Mouse (Mus musculus) CH12.LX (cell line): ENCODE results near the gene Rsu1.

Experiments
- CTCF ChIP-seq, 2 experiments: IDR thresholded peaks in 1 of 2; conservative IDR thresholded peaks in 1 of 2; 2 replicates each; pipeline ENCODE4 v1.5.1; 2011 to 2012; ENCODE audit warnings: low read depth in 2 of 2, low read length in 2 of 2, improper control_type of control experiment in 1 of 2, inconsistent platforms in 1 of 2, mild to moderate bottlenecking in 1 of 2, moderate library complexity in 1 of 2
- KAT2A ChIP-seq: IDR thresholded peaks from 2 replicates; pipeline ENCODE4 v1.6.1; 2012; ENCODE audit warnings: low read length, improper control_type of control experiment, inconsistent platforms; ENCODE audit not compliant: insufficient replicate concordance
- MAFK ChIP-seq: IDR thresholded peaks from 2 replicates; pipeline ENCODE4 v1.6.1; 2011; ENCODE audit warnings: low read length, improper control_type of control experiment; ENCODE audit not compliant: insufficient replicate concordance
- NELFE ChIP-seq: IDR thresholded peaks from 2 replicates; pipeline ENCODE4 v1.6.1; 2011; ENCODE audit warnings: low read depth, low read length, improper control_type of control experiment
- POLR2A ChIP-seq: IDR thresholded peaks from 2 replicates; pipeline ENCODE4 v1.6.1; 2011; ENCODE audit warnings: low read depth, mild to moderate bottlenecking, improper control_type of control experiment, low read length
- RCOR1 ChIP-seq: conservative IDR thresholded peaks from 2 replicates; pipeline ENCODE4 v1.6.1; 2012; ENCODE audit warnings: low read depth, mild to moderate bottlenecking, inconsistent platforms, low read length, improper control_type of control experiment
- SIN3A ChIP-seq: IDR thresholded peaks from 2 replicates; pipeline ENCODE4 v1.6.1; 2012; ENCODE audit warnings: low read length, improper control_type of control experiment, inconsistent platforms
- SMC3 ChIP-seq: IDR thresholded peaks from 2 replicates; pipeline ENCODE4 v1.6.1; 2011; ENCODE audit warnings: low read depth, low read length, improper control_type of control experiment
- ZC3H11A ChIP-seq: IDR thresholded peaks from 2 replicates; pipeline ENCODE4 v1.6.1; 2012; ENCODE audit warnings: low read depth, mild to moderate bottlenecking, inconsistent platforms, low read length, improper control_type of control experiment

- TF ChIP-seq MAFK: no peak
- TF ChIP-seq POLR2A: no peak
- TF ChIP-seq SMC3: no peak
- no peak for TF ChIP-seq RCOR1
- no peak for TF ChIP-seq KAT2A
- TF ChIP-seq CTCF (conservative IDR thresholded peaks at IDR 0.05 in 1 of 2, IDR thresholded peaks at IDR 0.05 in 1 of 2; ENCODE audit: low read depth in 2 of 2, low read length in 2 of 2): no peak
- no peak for TF ChIP-seq ZC3H11A
- no peak for TF ChIP-seq NELFE
- TF ChIP-seq SIN3A: no peak
Observed at GRCm38 (mm10) chr2:13044555-13044954, 226.7 kb downstream of the Rsu1 start.
